Mouse (Mus musculus): ENCODE measurements around the gene Mpg. TPM values are rescaled to one million over a fixed set of nuclear protein-coding genes. Genes with fewer than 3 reads are reported as not detected.

The Mpg gene
- total and polyA plus RNA-seq, 3 experiments, result 39.1 to 40.3 (median 39.6) TPM

- Histone ChIP-seq H3K4me2 (ENCODE audit: insufficient read depth, low read depth, poor library complexity, severe bottlenecking) (no peak overlapping the region), H3K27me3 (replicated peaks) (peaks cover under 1% of the 10 kb centered on the region), H3K9me3 (replicated peaks; ENCODE audit: low read length) (no peaks in the 10 kb centered on the region), H3K9ac (ENCODE audit: insufficient read depth, low read depth) (no peak overlapping the region), H3K4me1 (ENCODE audit: control insufficient read depth in 1 of 2, insufficient read depth in 2 of 2) (peaks cover 0 to 37% of the 10 kb centered on the region in 2 experiments; a peak in 2 of 4 replicates), H3K4me3 (replicated peaks in 1 of 3; ENCODE audit: low read depth in 2 of 3, low read length in 2 of 3, poor library complexity in 1 of 3) (no peak overlapping the region), H3K36me3 (replicated peaks in 1 of 2; ENCODE audit: control insufficient read depth in 1 of 2, insufficient read depth in 1 of 2, low read length in 1 of 2) (peaks cover 60 to 78% of the 10 kb centered on the region in 2 experiments), H3K27ac (ENCODE audit: insufficient read depth, low read depth) (no peak overlapping the region), H3K79me2 (replicated peaks; ENCODE audit: control insufficient read depth, extremely low read depth, insufficient read depth, poor library complexity, severe bottlenecking) (no peaks in the 10 kb centered on the region)
- no peak for DNase-seq (ENCODE audit: extremely low read depth)
- TF ChIP-seq ZKSCAN1 (IDR thresholded peaks at IDR 0.05; ENCODE audit: borderline replicate concordance, low read depth, low read length) (no peak), RAD21 (IDR thresholded peaks at IDR 0.05; ENCODE audit: low read depth, low read length) (no peak; the same call in 1 of the 2 replicates), CHD2 (IDR thresholded peaks at IDR 0.05; ENCODE audit: low read length) (no peak), BHLHE40 (IDR thresholded peaks at IDR 0.05; ENCODE audit: low read depth, low read length) (no peak), ETS1 (conservative IDR thresholded peaks at IDR 0.05; ENCODE audit: low read depth, low read length) (no peak), ELF1 (IDR thresholded peaks at IDR 0.05; ENCODE audit: low read depth, low read length) (no peak), TBP (conservative IDR thresholded peaks at IDR 0.05; ENCODE audit: low read depth, low read length) (no peak), MXI1 (IDR thresholded peaks at IDR 0.05; ENCODE audit: low read depth, low read length) (no peak), SIN3A (IDR thresholded peaks at IDR 0.05; ENCODE audit: low read length) (no peak), TCF12 (IDR thresholded peaks at IDR 0.05; ENCODE audit: low read depth, low read length) (no peak), MEF2A (IDR thresholded peaks at IDR 0.05; ENCODE audit: borderline replicate concordance, low read depth, low read length) (no peak), POLR2A (IDR thresholded peaks at IDR 0.05; ENCODE audit: low read depth, low read length) (no peak), PAX5 (IDR thresholded peaks at IDR 0.05; ENCODE audit: low read length) (no peak), POLR2AphosphoS2 (IDR thresholded peaks at IDR 0.05; ENCODE audit: low read depth, low read length) (no peak)
- dilution Hi-C loops (cut with MboI; ENCODE audit: extremely low pct_ligation_motif_present, extremely low pct_unique_long_range_greater_than_20kb, low sequenced_read_pairs) (no loop called here), in situ Hi-C loops (cut with MboI; ENCODE audit: low pct_ligation_motif_present, low pct_unique_long_range_greater_than_20kb, low sequenced_read_pairs) (loop anchor here (10.0 kb wide), 1 partner anchor 45 kb away; no protein-coding TSS in a partner anchor)
Observed at GRCm38 (mm10) chr11:32230220-32230619, 3.9 kb downstream of the Mpg start.

GRCm38 (mm10) chr11:32231125-32231524 lies 4.8 kb downstream of the Mpg start:
- in situ Hi-C loops (cut with MboI; ENCODE audit: low pct_ligation_motif_present, low pct_unique_long_range_greater_than_20kb, low sequenced_read_pairs), result loop anchor here (10.0 kb wide), 1 partner anchor 46 kb away; no protein-coding TSS in a partner anchor
- peaks cover 0 to 28% of the 10 kb centered on the region in 2 experiments; a peak in 2 of 4 replicates for H3K4me1 ChIP-seq (ENCODE audit: control insufficient read depth in 1 of 2, insufficient read depth in 2 of 2)
- no peak for TF ChIP-seq MYC (IDR thresholded peaks at IDR 0.05; ENCODE audit: low read depth, low read length)
- TF ChIP-seq CTCF (conservative IDR thresholded peaks at IDR 0.05 in 1 of 2, IDR thresholded peaks at IDR 0.05 in 1 of 2; ENCODE audit: low read depth in 2 of 2, low read length in 2 of 2), result no peak
- no peaks in the 10 kb centered on the region for H3K79me2 ChIP-seq (replicated peaks; ENCODE audit: control insufficient read depth, extremely low read depth, insufficient read depth, poor library complexity, severe bottlenecking)
- peaks cover 64 to 87% of the 10 kb centered on the region in 2 experiments for H3K36me3 ChIP-seq (replicated peaks in 1 of 2; ENCODE audit: control insufficient read depth in 1 of 2, insufficient read depth in 1 of 2, low read length in 1 of 2)
- H3K9ac ChIP-seq (ENCODE audit: insufficient read depth, low read depth), result no peak overlapping the region
- no peak overlapping the region for H3K4me3 ChIP-seq (replicated peaks in 1 of 3; ENCODE audit: low read depth in 2 of 3, low read length in 2 of 3, poor library complexity in 1 of 3)
- no peak overlapping the region for H3K27ac ChIP-seq (ENCODE audit: insufficient read depth, low read depth)
- H3K4me2 ChIP-seq (ENCODE audit: insufficient read depth, low read depth, poor library complexity, severe bottlenecking), result no peak overlapping the region
- no peaks in the 10 kb centered on the region for H3K9me3 ChIP-seq (replicated peaks; ENCODE audit: low read length)
- DNase-seq (ENCODE audit: extremely low read depth), result no peak
- no peaks in the 10 kb centered on the region for H3K27me3 ChIP-seq (replicated peaks)
- dilution Hi-C loops (cut with MboI; ENCODE audit: extremely low pct_ligation_motif_present, extremely low pct_unique_long_range_greater_than_20kb, low sequenced_read_pairs), result no loop called here

Data from CH12.LX (cell line).